Mouse (Mus musculus) lung, adult 10 weeks (tissue): Measurements from ENCODE around the gene 1700067K01Rik. TPM values are rescaled to one million over a fixed set of nuclear protein-coding genes. Genes with fewer than 3 reads are reported as not detected.

Experiments used
- polyA plus RNA-seq: library from polyadenylated mRNA; stranded (reverse); fragments of 350-450 nt; fragmentation: Illumina TruSeq; extraction: RNeasy Lipid Tissue Mini Kit (QIAGEN cat#74804); gene quantifications from one replicate; pipeline ENCODE4 v1.2.3, GENCODE M21; 2014; ENCODE audit warnings: low read depth, low replicate concordance; ENCODE audit not compliant: insufficient read depth

The 1700067K01Rik gene
- 0.24 TPM for polyA plus RNA-seq

GRCm38 (mm10) chr8:84001281-84002000 lies at the start of gene 1700067K01Rik:
Gene 1700067K01Rik (plus strand): TSS chr8:84001502.

DNA sequence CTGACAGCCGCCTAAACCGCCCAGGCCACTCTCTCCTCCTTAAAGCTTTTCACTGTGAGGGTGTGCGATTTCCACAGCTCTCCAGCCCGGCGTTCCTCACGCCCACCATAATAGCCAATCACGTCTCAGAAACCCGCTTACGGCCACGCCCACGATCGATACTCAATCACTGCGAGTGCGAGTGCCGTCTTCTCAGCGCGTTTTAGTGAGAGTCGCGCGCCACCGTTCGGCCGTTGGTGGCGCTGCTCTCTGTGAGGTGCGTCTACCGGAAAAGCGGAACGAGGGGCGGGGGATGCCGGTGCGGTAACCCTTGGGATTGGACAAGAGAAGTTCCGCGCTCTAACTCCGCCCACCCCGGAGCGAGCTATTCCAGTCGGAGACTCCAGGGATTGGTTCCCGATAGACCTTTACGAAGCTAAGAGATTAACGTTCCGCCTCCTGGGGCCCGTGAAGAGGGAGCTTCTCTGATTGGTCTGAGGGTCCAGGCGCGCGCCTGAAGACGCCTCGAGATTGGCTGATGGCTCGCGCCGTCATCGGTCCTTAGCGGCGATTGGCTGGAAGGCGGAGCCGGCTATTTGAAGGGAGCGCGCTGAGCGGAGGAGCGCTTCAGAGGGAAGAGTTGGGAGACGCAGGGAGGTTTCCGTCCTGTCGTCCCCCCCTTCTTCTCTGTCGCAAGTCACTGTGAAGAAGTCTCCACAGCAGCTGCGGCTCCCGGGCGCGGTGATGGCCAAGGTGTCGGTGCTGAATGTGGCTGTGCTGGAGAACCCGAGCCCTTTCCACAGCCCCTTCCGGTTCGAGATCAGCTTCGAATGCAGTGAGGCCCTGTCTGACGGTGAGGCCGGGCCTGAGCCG lies 46.0 kb upstream of the 1700067K01Rik start, which contains the start of the genes Gm10644 and Asf1b:
Gm10644 (minus strand) TSS at position 100 of the 852 bp plus-strand sequence.
Asf1b (plus strand) TSS at position 402 of the 852 bp plus-strand sequence.

GRCm38 (mm10) chr8:83972150-83973120 lies 28.9 kb upstream of the 1700067K01Rik start, which contains the start of gene Prkaca:
Gene Prkaca (plus strand): TSS chr8:83972993.

GRCm38 (mm10) chr8:83997511-83998141 lies 3.7 kb upstream of the 1700067K01Rik start, which contains the start of gene Samd1:
Gene Samd1 (plus strand): TSS chr8:83997672.

DNA sequence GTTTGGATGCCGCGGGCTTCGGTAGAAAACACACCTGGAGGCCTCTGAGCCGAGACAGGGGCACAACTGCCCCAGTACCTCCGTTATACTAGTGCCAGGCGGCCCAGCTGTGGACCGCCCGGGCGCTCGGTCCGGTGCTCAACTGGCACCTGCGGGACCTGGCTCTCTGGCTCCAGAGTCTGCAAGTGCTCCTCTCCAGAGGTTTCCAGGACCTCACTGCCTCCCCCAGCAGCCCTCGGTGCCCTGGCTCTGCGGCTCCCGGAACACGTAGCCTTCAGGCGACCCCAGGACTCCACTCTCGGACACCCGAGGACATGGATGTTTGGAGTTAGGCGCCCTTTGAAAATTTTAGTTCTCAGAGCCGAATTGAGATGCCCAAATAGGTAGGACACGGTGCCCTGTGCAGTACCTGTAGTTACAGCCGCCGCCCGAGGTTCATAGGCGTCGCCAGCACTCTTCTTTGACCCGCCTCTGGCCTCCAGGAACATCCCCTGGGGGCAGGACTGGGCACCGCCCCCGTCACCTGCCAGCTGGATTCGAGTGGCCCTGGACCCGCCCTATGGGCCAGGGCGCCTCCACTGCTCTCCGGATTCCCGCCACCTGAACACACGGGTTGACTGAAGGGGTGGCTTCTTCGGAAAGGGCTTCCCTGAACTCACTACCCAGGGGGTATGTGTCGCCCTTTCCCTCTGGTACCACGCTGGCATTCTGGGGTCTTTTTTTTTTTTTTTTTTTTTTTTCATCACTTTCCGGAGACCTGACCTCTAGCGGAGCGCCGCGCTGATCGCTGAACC lies 10.6 kb downstream of the 1700067K01Rik start, which contains the start of gene 2210011C24Rik:
2210011C24Rik (minus strand) TSS at position 467 of the 794 bp plus-strand sequence.

DNA sequence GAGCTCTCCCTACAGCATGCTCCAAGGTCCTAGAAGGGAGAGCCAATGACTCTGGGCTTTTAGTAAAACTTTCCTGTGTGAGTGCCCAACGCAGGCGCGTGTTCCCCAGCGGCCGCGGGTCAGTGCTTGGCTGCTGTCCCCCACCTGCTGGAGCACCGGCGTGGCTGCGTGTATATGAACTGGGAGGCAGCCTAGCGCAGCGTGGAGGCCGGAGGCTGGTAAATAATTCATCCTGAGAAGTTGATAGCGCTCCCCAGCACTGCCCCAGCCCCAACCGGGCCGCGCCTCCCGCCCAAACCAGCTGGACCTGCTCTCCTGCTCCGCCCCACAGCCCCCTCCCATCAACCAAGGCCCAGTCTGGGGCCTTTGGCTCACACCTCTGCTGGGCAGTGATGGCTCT lies 19.8 kb downstream of the 1700067K01Rik start, which contains the start of gene Palm3:
Palm3 (plus strand) TSS at position 376 of the 400 bp plus-strand sequence.

DNA sequence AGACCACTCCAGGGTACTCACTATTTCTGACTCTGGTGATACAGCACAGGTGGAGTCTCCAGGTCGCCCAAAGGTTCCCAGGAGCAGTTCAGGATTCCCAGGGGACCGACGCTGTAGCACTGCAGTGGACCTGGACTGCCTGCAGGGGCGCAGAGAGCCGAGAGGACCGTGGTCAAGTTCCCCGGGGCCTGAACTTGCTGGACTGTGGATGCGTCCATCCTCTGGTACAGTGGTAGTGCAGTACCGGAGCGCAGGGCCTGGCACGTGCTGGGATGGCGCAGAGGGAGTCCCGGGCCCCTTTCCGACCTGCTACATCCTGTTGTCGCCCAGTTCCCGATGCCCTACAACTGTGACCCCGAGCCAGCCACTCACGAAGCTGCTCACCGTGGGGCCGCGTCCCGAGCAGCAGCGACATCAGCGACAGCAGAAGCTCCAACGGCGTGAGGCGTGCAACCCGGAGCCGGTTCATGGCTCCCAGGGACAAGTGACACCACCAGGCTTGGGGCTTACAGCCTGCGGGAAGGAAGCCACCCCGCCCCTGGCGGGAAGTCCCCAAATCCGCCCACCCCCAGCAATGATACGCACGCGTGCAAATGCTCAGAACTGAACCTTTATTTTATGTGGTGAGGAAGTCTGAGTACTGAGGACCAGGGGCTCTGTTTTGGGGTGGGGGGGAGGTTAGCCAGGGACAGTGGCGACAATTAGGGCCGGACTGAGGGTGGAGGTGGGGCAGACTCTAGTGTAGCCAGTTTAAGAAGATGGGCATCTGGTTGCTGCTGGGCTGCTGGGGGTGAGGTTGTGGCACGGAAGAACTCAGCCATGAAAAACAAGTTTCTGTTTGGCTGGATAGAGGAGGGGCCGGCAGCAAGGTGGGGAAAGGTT lies 41.0 kb downstream of the 1700067K01Rik start, which contains the start of gene Il27ra:
Il27ra (minus strand) TSS at position 524 of the 882 bp plus-strand sequence.

DNA sequence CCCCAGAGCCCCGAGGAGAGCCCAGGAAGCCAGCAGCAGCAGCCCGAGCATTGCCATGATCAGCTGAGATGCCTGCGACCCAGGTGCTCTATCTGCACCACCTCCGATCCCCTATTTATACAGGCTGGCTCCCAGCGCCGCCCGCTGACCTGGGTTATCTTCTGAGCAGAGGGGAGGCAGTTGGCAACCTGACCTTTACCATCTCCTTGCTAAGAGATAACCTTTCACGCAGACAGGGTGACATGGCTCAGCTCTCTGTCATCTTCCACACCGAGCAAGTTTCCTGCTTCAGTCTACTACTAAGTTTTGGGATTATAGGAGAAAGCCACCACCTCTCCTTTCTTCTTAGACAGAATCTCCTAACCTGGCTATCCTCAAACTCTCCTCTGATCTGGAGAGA lies 43.6 kb downstream of the 1700067K01Rik start, which contains the start of gene Rln3:
Rln3 (minus strand) TSS at position 101 of the 400 bp plus-strand sequence.

Other genes starting within 250 kb of the 1700067K01Rik start
- 6.6 TPM for gene Adgrl1, start 101.4 kb upstream of the 1700067K01Rik start, polyA plus RNA-seq
- gene Gm10644, start 46.3 kb upstream of the 1700067K01Rik start, polyA plus RNA-seq, result 0.99 TPM
- 1.9 TPM for gene Asf1b, start 46.0 kb upstream of the 1700067K01Rik start, polyA plus RNA-seq
- 41.6 TPM for gene Prkaca, start 28.5 kb upstream of the 1700067K01Rik start, polyA plus RNA-seq
- gene Samd1, start 3.8 kb upstream of the 1700067K01Rik start, polyA plus RNA-seq, result 21.5 TPM
- gene 2210011C24Rik, start 10.7 kb downstream of the 1700067K01Rik start, polyA plus RNA-seq, result 15.0 TPM
- 0.21 TPM for gene Palm3, start 20.0 kb downstream of the 1700067K01Rik start, polyA plus RNA-seq
- 4.3 TPM for gene Il27ra, start 41.1 kb downstream of the 1700067K01Rik start, polyA plus RNA-seq
- 1.1 TPM for gene Rln3, start 43.5 kb downstream of the 1700067K01Rik start, polyA plus RNA-seq
- gene Gm10643, start 63.6 kb downstream of the 1700067K01Rik start, polyA plus RNA-seq, result 0.87 TPM
- gene Rfx1, start 65.3 kb downstream of the 1700067K01Rik start, polyA plus RNA-seq, result 6.9 TPM
- 11.5 TPM for gene Dcaf15, start 103.3 kb downstream of the 1700067K01Rik start, polyA plus RNA-seq
- 0.66 TPM for gene Podnl1, start 124.5 kb downstream of the 1700067K01Rik start, polyA plus RNA-seq
- gene Cc2d1a, start 146.4 kb downstream of the 1700067K01Rik start, polyA plus RNA-seq, result 11.2 TPM
- 0.99 TPM for gene 4930432K21Rik, start 146.5 kb downstream of the 1700067K01Rik start, polyA plus RNA-seq
- gene Nanos3, start 183.7 kb downstream of the 1700067K01Rik start, polyA plus RNA-seq, result not detected
- gene Zswim4, start 235.6 kb downstream of the 1700067K01Rik start, polyA plus RNA-seq, result 4.6 TPM
- 318 TPM for gene D8Ertd738e, start 248.2 kb downstream of the 1700067K01Rik start, polyA plus RNA-seq